Mouse (Mus musculus) heart, postnatal 10 days (tissue): ENCODE measurements around the gene Olfr512. TPM values are rescaled to one million over a fixed set of nuclear protein-coding genes. Genes with fewer than 3 reads are reported as not detected.

ENCODE experiments used
- DNase-seq, 2 experiments: peaks; one replicate each; pipeline ENCODE4 v3.0.0; 2021
- intact Hi-C: fragments of 180-260 bp; cut with DNase I; formaldehyde crosslinking; loops from one replicate; pipeline ENCODE4 v1.15.1; 2025
- total RNA-seq, 2 experiments: library from RNA; stranded (reverse); gene quantifications; 2 replicates each; pipeline ENCODE4 v1.2.3; 2021

Gene Olfr512
- not detected for total RNA-seq

GRCm38 (mm10) chr7:108713020-108713419, at the start of gene Olfr512:
Gene Olfr512, plus strand, starts transcription at chr7:108713320.
- no peak for DNase-seq
- intact Hi-C loops = no loop called here

- no peak for DNase-seq
- intact Hi-C loops = no loop called here
These were observed 47.0 kb upstream of the Olfr512 start, which contains the start of gene Olfr510 for GRCm38 (mm10) chr7:108666118-108666517. Gene Olfr510, plus strand, starts transcription at chr7:108666418.

GRCm38 (mm10) chr7:108671058-108671457, 42.1 kb upstream of the Olfr512 start:
- no peak for DNase-seq

GRCm38 (mm10) chr7:108678886-108679285, 34.2 kb upstream of the Olfr512 start:
- DNase-seq = no peak
- intact Hi-C loops = no loop called here

More at GRCm38 (mm10) chr7:108671058-108671457, 42.1 kb upstream of the Olfr512 start:
- intact Hi-C loops = no loop called here

- intact Hi-C loops = no loop called here
- DNase-seq = no peak
These were observed 37.6 kb downstream of the Olfr512 start, which contains the start of gene Olfr513 for GRCm38 (mm10) chr7:108750673-108751072. Gene Olfr513, plus strand, starts transcription at chr7:108750973.

- intact Hi-C loops = no loop called here
- no peak for DNase-seq
These were observed 47.3 kb downstream of the Olfr512 start for GRCm38 (mm10) chr7:108760411-108760810.

Other genes with a start within 250 kb of the Olfr512 start
- gene Olfr498, start 248.0 kb upstream of the Olfr512 start, total RNA-seq = not detected
- not detected for gene Olfr502, start 188.3 kb upstream of the Olfr512 start, total RNA-seq
- not detected for gene Olfr503, start 168.8 kb upstream of the Olfr512 start, total RNA-seq
- gene Olfr504, start 147.5 kb upstream of the Olfr512 start, total RNA-seq = not detected
- gene Olfr506, start 102.5 kb upstream of the Olfr512 start, total RNA-seq = not detected
- gene Olfr507, start 91.5 kb upstream of the Olfr512 start, total RNA-seq = not detected
- gene Olfr508, start 83.3 kb upstream of the Olfr512 start, total RNA-seq = not detected
- gene Olfr509, start 61.4 kb upstream of the Olfr512 start, total RNA-seq = not detected
- gene Olfr510, start 46.9 kb upstream of the Olfr512 start, total RNA-seq = not detected
- not detected for gene Olfr513, start 37.7 kb downstream of the Olfr512 start, total RNA-seq
- gene Olfr514, start 112.7 kb downstream of the Olfr512 start, total RNA-seq = not detected
- not detected for gene Olfr516, start 137.2 kb downstream of the Olfr512 start, total RNA-seq
- not detected for gene Olfr517, start 159.1 kb downstream of the Olfr512 start, total RNA-seq
- gene Olfr518, start 171.7 kb downstream of the Olfr512 start, total RNA-seq = not detected
- gene Olfr519, start 181.1 kb downstream of the Olfr512 start, total RNA-seq = not detected
- 10 to 100 TPM; 13.7 to 19.5 TPM for gene Nlrp10, start 216.9 kb downstream of the Olfr512 start, total RNA-seq
- 100 to 1,000 TPM; 112 to 117 TPM for gene Eif3f, start 221.1 kb downstream of the Olfr512 start, total RNA-seq
- under 1 TPM; 0.50 to 0.53 TPM for gene Tub, start 237.0 kb downstream of the Olfr512 start, total RNA-seq